Mouse (Mus musculus) stomach, embryonic 16.5 days (tissue): Measurements from ENCODE around the gene Cx3cl1. TPM values are rescaled to one million over a fixed set of nuclear protein-coding genes. Genes with fewer than 3 reads are reported as not detected.

Experiments
- ATAC-seq: fragments of 200-750 bp; cut with Nextera tagmentation; 2 replicates; pipeline ENCODE4 v1.8.0; 2017; ENCODE audit warnings: moderate number of reproducible peaks, moderate TSS enrichment; ENCODE audit not compliant: insufficient read depth, low FRiP score
- H3K27ac ChIP-seq: fragments of 300-500 bp; sonication (generic); 2 replicates; pipeline ENCODE4 v1.5.1; 2014; ENCODE audit warnings: low read length
- H3K27me3 ChIP-seq: fragments of 300-500 bp; sonication (generic); 2 replicates; pipeline ENCODE4 v1.6.1; 2014; ENCODE audit warnings: low read length, control low read depth, mixed read lengths; ENCODE audit not compliant: control insufficient read depth, insufficient read depth
- H3K36me3 ChIP-seq: fragments of 300-500 bp; sonication (generic); 2 replicates; pipeline ENCODE4 v1.6.1; 2014; ENCODE audit warnings: low read length; ENCODE audit not compliant: control insufficient read depth, insufficient read depth
- H3K4me1 ChIP-seq: fragments of 300-500 bp; sonication (generic); 2 replicates; pipeline ENCODE4 v1.6.1; 2014; ENCODE audit warnings: low read length, control low read depth, mixed read lengths; ENCODE audit not compliant: control insufficient read depth, insufficient read depth
- H3K4me2 ChIP-seq: fragments of 300-500 bp; sonication (generic); 2 replicates; pipeline ENCODE4 v1.6.1; 2014; ENCODE audit warnings: low read depth, low read length, mixed read lengths
- H3K4me3 ChIP-seq: fragments of 300-500 bp; sonication (generic); replicated peaks from 2 replicates; pipeline ENCODE4 v1.5.1; 2014; ENCODE audit warnings: mild to moderate bottlenecking, low read length
- H3K9ac ChIP-seq: fragments of 300-500 bp; sonication (generic); 2 replicates; pipeline ENCODE4 v1.6.1; 2014; ENCODE audit warnings: low read length
- H3K9me3 ChIP-seq: fragments of 300-500 bp; sonication (generic); replicated peaks from 2 replicates; pipeline ENCODE4 v1.6.1; 2016; ENCODE audit warnings: low read length, control low read depth; ENCODE audit not compliant: control insufficient read depth
- WGBS: fragments of 180-500 bp; shearing (Covaris S2); extraction: QIAGEN DNeasy Blood & Tissue Kit; methylation state at CpG from one replicate; pipeline ENCODE4 v1.1.7; 2014; 5-methylcytosine and 5-hydroxymethylcytosine counted together
- polyA plus RNA-seq: library from polyadenylated mRNA; unstranded; fragments of >200 nt; fragmentation: Nextera tagmentation; extraction: Ambion mirVana; gene quantifications from 2 replicates; pipeline ENCODE4 v1.2.1, GENCODE M21; 2015

Gene Cx3cl1
- polyA plus RNA-seq, 1 experiment from 2014 or later, result 11.6 TPM

GRCm38 (mm10) chr8:94741726-94742125 lies 30.1 kb upstream of the Cx3cl1 start:
- Histone ChIP-seq H3K9me3 (no peaks in the 10 kb centered on the region), H3K4me3 (no peak overlapping the region), H3K4me2 (no peak overlapping the region), H3K4me1 (no peaks in the 10 kb centered on the region), H3K36me3 (no peaks in the 10 kb centered on the region), H3K27ac (no peak overlapping the region), H3K27me3 (no peaks in the 10 kb centered on the region), H3K9ac (no peak overlapping the region)
- 93% methylated on average over 4 of the region's 4 CpGs for WGBS
- no peak for ATAC-seq

GRCm38 (mm10) chr8:94744484-94744883 lies 27.3 kb upstream of the Cx3cl1 start:
- H3K4me2 ChIP-seq, result no peak overlapping the region
- no peak overlapping the region for H3K9ac ChIP-seq
- no peak for ATAC-seq
- no peaks in the 10 kb centered on the region for H3K4me1 ChIP-seq
- 84% methylated on average over 5 of the region's 5 CpGs for WGBS
- no peaks in the 10 kb centered on the region for H3K27me3 ChIP-seq
- H3K27ac ChIP-seq, result no peak overlapping the region
- H3K36me3 ChIP-seq, result no peaks in the 10 kb centered on the region
- no peak overlapping the region for H3K4me3 ChIP-seq
- no peaks in the 10 kb centered on the region for H3K9me3 ChIP-seq

GRCm38 (mm10) chr8:94744972-94745371 lies 26.8 kb upstream of the Cx3cl1 start:
- ATAC-seq, result 0 out of 2 replicates have a peak, but pooled peaks have one; percentile 25
- Histone ChIP-seq H3K4me1 (no peaks in the 10 kb centered on the region), H3K36me3 (no peaks in the 10 kb centered on the region), H3K27me3 (no peaks in the 10 kb centered on the region), H3K4me2 (no peak overlapping the region), H3K9me3 (no peaks in the 10 kb centered on the region), H3K4me3 (no peak overlapping the region), H3K27ac (no peak overlapping the region), H3K9ac (no peak overlapping the region)
- WGBS, result 81% methylated on average over 9 of the region's 9 CpGs

GRCm38 (mm10) chr8:94745476-94746184 lies 26.2 kb upstream of the Cx3cl1 start, which contains the start of gene Ccl22:
TSS of gene Ccl22 (plus strand) at chr8:94745590.
- H3K4me3 ChIP-seq, result no peak within 1 kb of the TSS
- WGBS, result 83% methylated on average over 7 of the region's 7 CpGs
- no peaks in the 10 kb centered on the region for H3K36me3 ChIP-seq
- H3K27me3 ChIP-seq, result no peaks in the 10 kb centered on the region
- H3K9me3 ChIP-seq, result no peaks in the 10 kb centered on the region
- no peak for ATAC-seq
- no peaks in the 10 kb centered on the region for H3K4me1 ChIP-seq
- no peak within 1 kb of the TSS for H3K27ac ChIP-seq
- no peak within 1 kb of the TSS for H3K4me2 ChIP-seq
- no peak within 1 kb of the TSS for H3K9ac ChIP-seq

DNA sequence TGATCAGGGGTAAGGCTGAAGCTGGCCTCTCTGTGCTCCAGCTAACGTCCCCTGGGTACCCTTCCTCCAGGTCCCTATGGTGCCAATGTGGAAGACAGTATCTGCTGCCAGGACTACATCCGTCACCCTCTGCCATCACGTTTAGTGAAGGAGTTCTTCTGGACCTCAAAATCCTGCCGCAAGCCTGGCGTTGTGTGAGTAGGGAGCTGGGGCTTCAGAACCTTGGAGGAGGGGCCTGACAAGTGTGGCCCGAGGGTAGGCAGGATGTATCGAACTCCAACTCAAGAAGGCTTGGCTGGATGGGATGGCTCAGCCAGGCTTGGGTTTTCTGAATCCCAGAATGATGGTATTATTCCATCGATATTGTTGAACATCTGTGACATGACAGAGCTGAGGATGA lies 25.0 kb upstream of the Cx3cl1 start:
- no peaks in the 10 kb centered on the region for H3K27me3 ChIP-seq
- no peaks in the 10 kb centered on the region for H3K9me3 ChIP-seq
- H3K9ac ChIP-seq, result no peak overlapping the region
- no peaks in the 10 kb centered on the region for H3K36me3 ChIP-seq
- H3K4me3 ChIP-seq, result no peak overlapping the region
- no peak for ATAC-seq
- no peak overlapping the region for H3K27ac ChIP-seq
- H3K4me1 ChIP-seq, result no peaks in the 10 kb centered on the region
- 82% methylated on average over 8 of the region's 8 CpGs for WGBS
- H3K4me2 ChIP-seq, result no peak overlapping the region

DNA sequence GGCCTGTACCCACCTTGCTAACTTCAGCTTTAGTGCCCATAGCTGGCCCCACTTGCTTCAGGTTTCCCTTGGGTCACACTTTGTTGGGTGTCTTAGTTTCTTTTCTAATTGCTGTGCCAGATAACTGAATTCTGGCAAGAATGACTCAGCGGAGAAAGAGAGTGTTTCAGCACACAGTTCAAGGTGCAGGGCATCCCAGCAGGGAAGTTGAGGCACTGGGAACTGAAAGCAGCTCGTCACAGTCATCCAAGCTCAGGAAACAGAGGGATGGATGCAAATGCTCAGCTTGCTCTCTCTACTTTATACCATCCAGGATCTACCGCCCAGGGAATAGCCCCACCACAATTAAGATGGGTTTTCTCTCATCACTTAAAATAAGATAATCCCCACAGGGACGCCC lies 23.4 kb upstream of the Cx3cl1 start:
- Histone ChIP-seq H3K4me1 (no peaks in the 10 kb centered on the region), H3K27ac (no peak overlapping the region), H3K9ac (no peak overlapping the region), H3K4me3 (no peak overlapping the region), H3K4me2 (no peak overlapping the region), H3K9me3 (no peaks in the 10 kb centered on the region), H3K27me3 (no peaks in the 10 kb centered on the region), H3K36me3 (no peaks in the 10 kb centered on the region)
- WGBS, result 64% methylated on average over 4 of the region's 4 CpGs
- no peak for ATAC-seq

GRCm38 (mm10) chr8:94749942-94750341 lies 21.9 kb upstream of the Cx3cl1 start:
- Histone ChIP-seq H3K9ac (no peak overlapping the region), H3K27me3 (no peaks in the 10 kb centered on the region), H3K36me3 (no peaks in the 10 kb centered on the region), H3K4me3 (no peak overlapping the region), H3K4me1 (no peaks in the 10 kb centered on the region), H3K27ac (no peak overlapping the region), H3K9me3 (no peaks in the 10 kb centered on the region), H3K4me2 (no peak overlapping the region)
- WGBS, result 84% methylated on average over 3 of the region's 3 CpGs
- ATAC-seq, result no peak

GRCm38 (mm10) chr8:94751023-94751849 lies 20.6 kb upstream of the Cx3cl1 start:
- H3K36me3 ChIP-seq, result no peaks in the 10 kb centered on the region
- ATAC-seq, result no peak
- 78% methylated on average over 10 of the region's 10 CpGs for WGBS
- no peak overlapping the region for H3K4me3 ChIP-seq
- H3K27ac ChIP-seq, result no peak overlapping the region
- no peaks in the 10 kb centered on the region for H3K4me1 ChIP-seq
- no peaks in the 10 kb centered on the region for H3K27me3 ChIP-seq
- no peak overlapping the region for H3K4me2 ChIP-seq
- H3K9me3 ChIP-seq, result no peaks in the 10 kb centered on the region
- H3K9ac ChIP-seq, result no peak overlapping the region

GRCm38 (mm10) chr8:94754006-94754405 lies 17.8 kb upstream of the Cx3cl1 start:
- H3K27me3 ChIP-seq, result no peaks in the 10 kb centered on the region
- H3K9ac ChIP-seq, result no peak overlapping the region
- no peak overlapping the region for H3K4me2 ChIP-seq
- no peak overlapping the region for H3K4me3 ChIP-seq
- H3K27ac ChIP-seq, result no peak overlapping the region
- ATAC-seq, result no peak
- H3K9me3 ChIP-seq, result no peaks in the 10 kb centered on the region
- WGBS, result 77% methylated on average over 2 of the region's 2 CpGs
- H3K36me3 ChIP-seq, result no peaks in the 10 kb centered on the region
- H3K4me1 ChIP-seq, result no peaks in the 10 kb centered on the region
